Mouse (Mus musculus) midbrain, embryonic 14.5 days (tissue): Measurements from ENCODE around the gene Cd19. TPM values are rescaled to one million over a fixed set of nuclear protein-coding genes. Genes with fewer than 3 reads are reported as not detected.
"Not testable (repeated sequence)": the region's sequence is repeated elsewhere in the genome, so short reads cannot be mapped to it uniquely, and the experiment has no call there.

Source experiments
- ATAC-seq: fragments of 200-750 bp; cut with Nextera tagmentation; 2 replicates; pipeline ENCODE4 v1.8.0; 2017; ENCODE audit warnings: moderate number of reproducible peaks, moderate library complexity; ENCODE audit not compliant: low FRiP score, low TSS enrichment
- DNase-seq: peaks from one replicate; pipeline ENCODE4 v3.0.0-alpha.2; 2015
- H3K27ac ChIP-seq: fragments of 300-500 bp; sonication (generic); replicated peaks from 2 replicates; pipeline ENCODE4 v1.5.1; 2014; ENCODE audit warnings: mild to moderate bottlenecking, low read depth, low read length, moderate library complexity
- H3K27me3 ChIP-seq: fragments of 300-500 bp; sonication (generic); 2 replicates; pipeline ENCODE4 v1.6.1; 2014; ENCODE audit warnings: low read length, control low read depth, mixed read lengths; ENCODE audit not compliant: control insufficient read depth, insufficient read depth
- H3K36me3 ChIP-seq: fragments of 300-500 bp; sonication (generic); 2 replicates; pipeline ENCODE4 v1.6.1; 2014; ENCODE audit warnings: low read length, control low read depth; ENCODE audit not compliant: control insufficient read depth, insufficient read depth
- H3K4me1 ChIP-seq: fragments of 300-500 bp; sonication (generic); 2 replicates; pipeline ENCODE4 v1.6.1; 2014; ENCODE audit warnings: mild to moderate bottlenecking, antibody characterized with exemption, low read length, control low read depth; ENCODE audit not compliant: control insufficient read depth, insufficient read depth
- H3K4me2 ChIP-seq: fragments of 300-500 bp; sonication (generic); 2 replicates; pipeline ENCODE4 v1.6.1; 2014; ENCODE audit warnings: mild to moderate bottlenecking, low read length, moderate library complexity
- H3K4me3 ChIP-seq: fragments of 300-500 bp; sonication (generic); replicated peaks from 2 replicates; pipeline ENCODE4 v1.5.1; 2014; ENCODE audit warnings: low read depth, low read length
- H3K9ac ChIP-seq: fragments of 300-500 bp; sonication (generic); replicated peaks from 2 replicates; pipeline ENCODE4 v1.6.1; 2014; ENCODE audit warnings: mild to moderate bottlenecking, low read length, moderate library complexity
- H3K9me3 ChIP-seq: fragments of 300-500 bp; sonication (generic); 2 replicates; pipeline ENCODE4 v1.6.1; 2016; ENCODE audit warnings: low read length, control low read depth, mixed read lengths; ENCODE audit not compliant: control insufficient read depth
- WGBS: fragments of 180-500 bp; shearing (Covaris S2); extraction: QIAGEN DNeasy Blood & Tissue Kit; methylation state at CpG from one replicate; pipeline ENCODE4 v1.1.7; 2014; 5-methylcytosine and 5-hydroxymethylcytosine counted together
- polyA plus RNA-seq: library from polyadenylated mRNA; unstranded; fragments of >200 nt; fragmentation: Nextera tagmentation; extraction: Ambion mirVana; gene quantifications from 2 replicates; pipeline ENCODE4 v1.2.1, GENCODE M21; 2014

Cd19 gene
- polyA plus RNA-seq, 1 experiment from 2014 or later = not detected

DNA sequence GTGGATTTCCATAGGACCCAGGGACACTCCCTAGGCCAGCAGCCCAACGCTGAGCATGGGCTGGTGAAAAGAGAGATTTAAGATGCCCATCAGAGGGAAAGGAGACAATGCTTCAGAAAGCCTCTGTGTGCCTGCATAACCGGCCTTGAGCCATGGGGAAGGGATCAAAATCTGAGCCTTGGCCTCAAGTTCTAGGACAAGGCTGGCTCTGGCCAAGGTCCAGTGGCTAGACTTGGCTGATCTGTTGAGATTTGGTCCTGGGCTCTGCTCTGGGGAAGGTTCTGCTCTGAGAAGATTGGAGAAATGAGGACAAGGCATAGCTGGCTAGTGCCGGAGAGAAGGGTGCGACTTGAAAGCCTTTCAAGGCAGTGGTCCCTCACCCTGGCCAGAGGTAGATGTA, 3.6 kb downstream of the Cd19 start:
- no peak for ATAC-seq
- H3K4me1 ChIP-seq = no peaks in the 10 kb centered on the region
- no peaks in the 10 kb centered on the region for H3K36me3 ChIP-seq
- H3K9me3 ChIP-seq = no peaks in the 10 kb centered on the region
- no peak overlapping the region for H3K4me3 ChIP-seq
- H3K4me2 ChIP-seq = no peak overlapping the region
- H3K27me3 ChIP-seq = no peaks in the 10 kb centered on the region
- WGBS = 97% methylated on average over 4 of the region's 4 CpGs
- no peak overlapping the region for H3K27ac ChIP-seq
- DNase-seq = no peak
- H3K9ac ChIP-seq = no peak overlapping the region

DNA sequence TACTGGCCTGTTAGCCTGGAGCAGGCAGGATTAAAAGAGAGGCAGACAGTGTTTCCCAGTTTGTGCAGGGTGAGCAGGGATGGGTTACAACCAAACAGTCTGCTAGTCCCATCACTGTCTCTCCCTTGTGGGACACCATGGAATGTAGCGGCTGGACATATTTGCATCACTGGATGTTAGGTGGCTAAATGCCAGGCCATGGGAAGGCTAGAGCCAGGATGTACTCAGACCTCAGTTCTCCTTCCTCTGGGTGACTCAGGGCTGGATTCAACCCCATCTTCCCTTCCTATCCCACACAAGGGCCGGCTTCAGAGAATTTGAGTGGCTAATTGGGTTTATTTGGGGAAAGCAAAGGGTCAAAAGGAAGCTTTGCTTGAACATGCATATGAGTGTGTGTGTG, 6.0 kb downstream of the Cd19 start:
- 89% methylated on average over 2 of the region's 2 CpGs for WGBS

DNA sequence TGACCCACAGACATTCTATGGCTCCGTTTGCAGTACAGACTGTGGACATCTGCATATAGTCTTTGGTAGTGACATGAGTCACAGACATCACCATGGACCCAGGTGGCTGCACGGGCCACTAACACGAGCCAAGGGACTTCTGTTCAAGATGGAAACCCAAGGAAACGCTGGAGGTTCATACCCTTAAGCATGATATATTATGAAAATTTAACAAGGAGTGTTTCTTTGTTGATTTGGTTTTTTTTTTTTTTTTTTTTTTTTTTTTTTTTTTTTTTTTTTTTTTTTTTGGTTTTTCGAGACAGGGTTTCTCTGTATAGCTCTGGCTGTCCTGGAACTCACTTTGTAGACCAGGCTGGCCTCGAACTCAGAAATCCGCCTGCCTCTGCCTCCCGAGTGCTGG, 12.2 kb downstream of the Cd19 start:
- H3K9ac ChIP-seq, H3K4me3 ChIP-seq, H3K9me3 ChIP-seq, DNase-seq, ATAC-seq, H3K36me3 ChIP-seq, H3K4me1 ChIP-seq, H3K27ac ChIP-seq, H3K4me2 ChIP-seq, H3K27me3 ChIP-seq: not testable (repeated sequence)
- 90% methylated on average over 7 of the region's 8 CpGs for WGBS

More for the DNA sequence above, 6.0 kb downstream of the Cd19 start:
- H3K27me3 ChIP-seq = no peaks in the 10 kb centered on the region
- no peaks in the 10 kb centered on the region for H3K4me1 ChIP-seq
- no peak overlapping the region for H3K9ac ChIP-seq
- DNase-seq (no peak), ATAC-seq (no peak)
- H3K36me3 ChIP-seq = no peaks in the 10 kb centered on the region
- no peak overlapping the region for H3K4me3 ChIP-seq
- no peaks in the 10 kb centered on the region for H3K9me3 ChIP-seq
- no peak overlapping the region for H3K4me2 ChIP-seq
- no peak overlapping the region for H3K27ac ChIP-seq

DNA sequence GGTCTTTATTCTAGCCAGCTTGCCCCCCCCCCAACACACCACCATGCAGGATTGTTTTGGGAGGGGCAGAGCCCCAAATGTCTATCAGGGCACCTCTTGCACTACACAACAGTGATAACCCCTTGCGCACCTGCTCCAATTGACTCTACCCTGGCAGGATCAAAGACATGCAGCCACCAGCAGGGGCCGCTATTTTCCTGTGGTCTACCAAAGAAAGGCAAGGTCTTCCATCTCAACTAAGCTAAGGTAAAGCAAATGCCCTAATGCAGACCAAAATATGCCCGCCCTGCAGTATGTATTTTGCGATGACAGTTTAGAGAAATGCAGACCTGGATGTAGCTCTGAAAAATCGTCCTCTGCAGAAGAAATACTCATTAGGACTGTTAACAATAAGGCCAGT, 15.1 kb downstream of the Cd19 start:
- WGBS = 14% methylated on average over 5 of the region's 5 CpGs
- no peak overlapping the region for H3K4me2 ChIP-seq
- H3K4me3 ChIP-seq = no peak overlapping the region
- no peak for ATAC-seq
- H3K4me1 ChIP-seq = 0 out of 2 replicates have a peak, but pooled peaks cover 4% of the 10 kb centered on the region
- peak; percentile 91 for DNase-seq
- H3K9me3 ChIP-seq = no peaks in the 10 kb centered on the region
- no peak overlapping the region for H3K9ac ChIP-seq
- H3K27ac ChIP-seq = no peak overlapping the region
- no peaks in the 10 kb centered on the region for H3K36me3 ChIP-seq
- H3K27me3 ChIP-seq = no peaks in the 10 kb centered on the region

DNA sequence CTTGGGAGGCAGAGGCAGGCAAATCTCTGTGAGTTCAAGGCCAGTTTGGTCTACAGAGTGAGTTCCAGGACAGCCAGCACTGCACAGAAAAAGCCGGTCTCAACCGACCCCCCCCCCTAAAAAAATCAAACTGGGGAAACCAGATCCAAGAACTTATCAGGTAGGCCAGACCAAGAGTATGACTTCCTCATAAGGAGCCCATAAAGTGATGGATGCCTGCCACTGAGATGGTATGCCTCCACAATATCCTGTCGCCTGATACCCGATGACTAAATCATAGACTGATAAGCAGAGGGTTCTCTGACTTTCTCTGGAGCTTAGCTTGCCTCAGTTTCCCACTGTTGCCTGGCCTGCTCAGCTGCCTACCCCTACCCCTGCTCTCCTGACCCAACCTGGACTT, 16.9 kb downstream of the Cd19 start:
- no peaks in the 10 kb centered on the region for H3K36me3 ChIP-seq
- no peak overlapping the region for H3K4me2 ChIP-seq
- H3K27ac ChIP-seq = no peak overlapping the region
- DNase-seq = no peak
- WGBS = 93% methylated on average over 4 of the region's 4 CpGs
- H3K4me3 ChIP-seq = no peak overlapping the region
- no peak overlapping the region for H3K9ac ChIP-seq
- ATAC-seq = no peak
- 0 out of 2 replicates have a peak, but pooled peaks cover 4% of the 10 kb centered on the region for H3K4me1 ChIP-seq
- no peaks in the 10 kb centered on the region for H3K27me3 ChIP-seq
- H3K9me3 ChIP-seq = no peaks in the 10 kb centered on the region

DNA sequence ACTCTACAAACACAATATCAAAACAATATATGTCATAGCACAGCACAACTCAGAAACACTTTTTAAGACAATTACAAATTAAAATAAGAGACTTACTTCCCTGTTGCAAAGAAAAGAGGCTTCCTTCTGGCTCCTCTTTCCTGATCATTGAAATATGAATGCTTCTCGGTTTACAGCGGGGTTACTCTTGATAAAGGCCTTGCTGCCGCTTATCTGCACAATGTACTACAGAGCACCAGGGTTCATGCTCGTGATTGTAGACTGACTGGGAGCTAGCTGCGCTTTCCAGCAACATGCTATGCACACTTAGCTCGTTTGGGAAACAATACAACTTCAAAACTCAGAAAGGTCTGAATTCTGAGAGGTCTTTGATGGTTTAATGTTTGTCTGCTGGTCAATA, 17.5 kb downstream of the Cd19 start:
- H3K4me2 ChIP-seq = 0 out of 2 replicates have a peak overlapping the region, but pooled peaks have one; percentile 26
- no peaks in the 10 kb centered on the region for H3K36me3 ChIP-seq
- no peak overlapping the region for H3K27ac ChIP-seq
- no peak overlapping the region for H3K9ac ChIP-seq
- H3K4me3 ChIP-seq = no peak overlapping the region
- H3K9me3 ChIP-seq = no peaks in the 10 kb centered on the region
- no peak for DNase-seq
- WGBS = 56% methylated on average over 6 of the region's 6 CpGs
- no peaks in the 10 kb centered on the region for H3K27me3 ChIP-seq
- 0 out of 2 replicates have a peak, but pooled peaks cover 4% of the 10 kb centered on the region for H3K4me1 ChIP-seq
- ATAC-seq = no peak

DNA sequence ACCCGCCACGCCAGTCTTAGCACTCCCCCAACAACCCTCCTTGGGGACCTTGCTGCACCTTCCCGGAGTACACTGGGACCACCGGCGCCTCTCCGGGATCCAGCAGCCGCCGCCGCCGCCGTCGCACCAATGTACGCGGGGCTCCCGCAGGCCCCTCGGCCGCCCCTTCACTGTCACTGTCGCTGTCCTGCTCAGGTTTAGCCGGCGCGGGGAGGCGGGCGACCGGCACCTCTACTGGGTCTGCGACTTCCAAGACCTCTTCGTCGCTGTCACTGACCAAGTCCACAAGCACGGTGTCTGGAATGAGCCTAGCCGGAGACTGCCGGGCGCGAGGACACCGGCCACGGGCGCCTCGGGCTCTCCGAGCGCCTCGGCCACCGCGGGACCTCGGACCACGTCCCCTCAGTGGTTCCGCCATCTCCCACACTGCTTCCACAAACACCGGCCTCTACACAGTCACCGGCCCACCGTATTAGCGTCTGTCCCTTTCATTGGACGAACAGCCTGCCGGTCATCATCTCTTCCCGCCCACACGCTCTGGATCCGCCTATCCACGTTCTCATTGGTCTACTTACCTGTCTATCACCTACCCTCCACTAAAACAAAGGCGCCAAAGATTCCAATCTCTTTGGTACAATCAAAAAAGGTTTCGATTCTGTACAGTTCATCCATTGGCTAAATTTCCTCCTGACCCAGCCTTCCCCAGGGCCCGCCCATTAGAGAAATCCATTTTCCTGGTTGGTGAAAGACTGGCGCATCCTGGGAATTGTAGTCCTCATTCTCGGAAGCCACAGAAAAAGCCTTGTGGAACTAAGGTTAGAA, 18.2 kb downstream of the Cd19 start, which contains the start of gene Nfatc2ip:
Gene Nfatc2ip, minus strand, starts transcription at position 440 of the 822 bp plus-strand sequence.
- peak within 1 kb of the TSS; percentile 85 for H3K4me3 ChIP-seq
- DNase-seq (peak; percentile 98), ATAC-seq (peak; percentile 100)
- peak within 1 kb of the TSS; percentile 72 for H3K9ac ChIP-seq
- H3K36me3 ChIP-seq = no peaks in the 10 kb centered on the region
- H3K4me1 ChIP-seq = 0 out of 2 replicates have a peak, but pooled peaks cover 4% of the 10 kb centered on the region
- under 1% methylated on average over 59 of the region's 59 CpGs for WGBS
- peak within 1 kb of the TSS; percentile 82 for H3K4me2 ChIP-seq
- H3K9me3 ChIP-seq = no peaks in the 10 kb centered on the region
- peak within 1 kb of the TSS; percentile 67 for H3K27ac ChIP-seq
- H3K27me3 ChIP-seq = no peaks in the 10 kb centered on the region

DNA sequence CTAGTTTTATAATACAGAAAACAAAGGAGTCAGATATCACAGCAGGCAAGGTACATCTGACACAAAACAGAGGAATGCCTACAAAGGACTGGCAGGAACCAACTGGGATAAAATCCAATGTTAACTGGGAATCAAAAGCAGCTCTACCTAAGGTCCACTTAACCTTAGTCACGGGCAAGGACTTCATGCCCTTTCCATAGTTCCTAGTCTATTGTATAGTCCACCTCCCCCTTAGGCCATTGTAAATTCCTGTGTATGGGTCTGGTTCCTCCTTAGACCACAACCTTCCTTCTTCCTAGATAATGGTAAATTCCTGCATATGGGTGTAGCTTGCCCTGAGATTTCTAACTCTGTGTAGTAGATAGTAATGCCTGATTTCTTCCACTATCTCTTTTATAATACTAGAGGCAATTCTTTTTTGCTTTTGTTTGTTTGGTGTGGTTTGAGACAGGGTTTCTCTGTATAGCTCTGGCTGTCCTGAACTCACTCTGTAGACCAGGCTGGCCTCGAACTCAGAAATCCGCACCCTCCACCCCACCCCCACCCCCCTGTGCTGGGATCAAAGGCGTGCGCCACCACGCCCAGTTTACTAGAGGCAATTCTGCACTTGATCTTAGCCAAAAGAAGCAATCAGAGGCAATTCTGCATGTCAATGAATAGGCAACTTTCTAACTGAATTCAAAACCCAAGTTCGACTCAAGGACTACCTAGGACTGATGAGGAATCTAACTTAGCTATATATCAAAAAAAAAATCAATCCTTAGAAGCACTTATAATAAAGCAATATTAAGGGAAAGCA, 22.4 kb downstream of the Cd19 start:
- H3K36me3 ChIP-seq = peaks cover 23% of the 10 kb centered on the region
- not testable (repeated sequence) for ATAC-seq, H3K27ac ChIP-seq, H3K4me1 ChIP-seq, H3K27me3 ChIP-seq, H3K9ac ChIP-seq, H3K4me2 ChIP-seq, H3K4me3 ChIP-seq, H3K9me3 ChIP-seq, DNase-seq
- WGBS = 91% methylated on average over 7 of the region's 7 CpGs
